Mouse (Mus musculus) kidney, adult 2 months (tissue): ENCODE data around the gene Phf3. TPM values are rescaled to one million over a fixed set of nuclear protein-coding genes. Genes with fewer than 3 reads are reported as not detected.

Experiments
- DNase-seq: peaks from one replicate; pipeline ENCODE4 v3.0.0; 2021
- H3K27ac ChIP-seq: fragments of 200-500 bp; 2 replicates; pipeline ENCODE4 v1.5.1; 2012; ENCODE audit warnings: low read depth, low read length, control low read depth, inconsistent platforms; ENCODE audit not compliant: insufficient read depth
- H3K27me3 ChIP-seq: fragments of 200-500 bp; replicated peaks from 2 replicates; pipeline ENCODE4 v1.6.1; 2012; ENCODE audit warnings: mild to moderate bottlenecking, moderate library complexity, low read length, inconsistent platforms; ENCODE audit not compliant: control insufficient read depth, insufficient read depth
- H3K36me3 ChIP-seq: fragments of 200-500 bp; 2 replicates; pipeline ENCODE4 v1.6.1; 2012; ENCODE audit warnings: mild to moderate bottlenecking, moderate library complexity, low read length, inconsistent platforms; ENCODE audit not compliant: control insufficient read depth, insufficient read depth
- H3K4me1 ChIP-seq: fragments of 200-500 bp; 2 replicates; pipeline ENCODE4 v1.6.1; 2011; ENCODE audit warnings: low read length; ENCODE audit not compliant: control insufficient read depth, insufficient read depth
- H3K4me3 ChIP-seq: fragments of 200-500 bp; 2 replicates; pipeline ENCODE4 v1.5.1; 2011; ENCODE audit warnings: mild to moderate bottlenecking, low read depth, low read length, control low read depth; ENCODE audit not compliant: insufficient read depth
- CTCF ChIP-seq: fragments of 200-500 bp; conservative IDR thresholded peaks from 2 replicates; pipeline ENCODE4 v1.5.1; 2011; ENCODE audit warnings: low read depth, mild to moderate bottlenecking, control low read depth, low read length, moderate library complexity, mixed read lengths; ENCODE audit not compliant: insufficient read depth, insufficient read length
- POLR2A ChIP-seq: fragments of 200-500 bp; IDR thresholded peaks from one replicate; pipeline ENCODE4 v1.6.1; 2011; ENCODE audit warnings: low read depth, low read length, control low read depth
- WGBS: fragments of 180-500 bp; shearing (Covaris S2); methylation state at CpG from one replicate; pipeline ENCODE4 v1.1.7; 2018; 5-methylcytosine and 5-hydroxymethylcytosine counted together
- polyA plus RNA-seq: library from polyadenylated mRNA; depleted of rRNA; stranded (reverse); fragments of >200 nt; gene quantifications from 2 replicates; pipeline ENCODE4 v1.2.3, GENCODE M21; 2012

Gene Phf3
- polyA plus RNA-seq, 1 experiment, result 18.7 TPM

DNA sequence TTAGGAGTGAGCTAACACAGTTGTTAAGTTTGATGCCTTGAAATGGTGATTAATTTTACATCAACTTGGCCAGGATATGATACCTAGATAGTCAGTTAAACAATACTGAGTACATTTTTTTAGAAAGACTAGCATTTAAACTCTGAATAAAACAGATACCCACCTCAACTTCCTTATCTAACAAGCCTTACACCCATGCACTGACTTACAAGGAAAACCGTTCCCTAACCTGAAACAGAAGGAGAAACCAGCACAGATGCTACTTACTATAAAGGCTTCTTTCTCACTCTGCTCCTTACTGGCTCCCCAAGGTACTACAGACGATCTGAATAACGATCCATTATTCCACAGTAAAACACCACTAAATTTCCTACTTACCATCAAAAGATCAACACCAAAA, 21.2 kb downstream of the Phf3 start:
- peaks cover 7% of the 10 kb centered on the region for H3K4me1 ChIP-seq
- H3K27me3 ChIP-seq, result no peaks in the 10 kb centered on the region
- H3K27ac ChIP-seq, result no peak overlapping the region
- H3K36me3 ChIP-seq, result no peaks in the 10 kb centered on the region
- 88% methylated on average over 3 of the region's 3 CpGs for WGBS
- DNase-seq, result no peak
- TF ChIP-seq CTCF, result no peak
- TF ChIP-seq POLR2A, result no peak
- no peak overlapping the region for H3K4me3 ChIP-seq

- Histone ChIP-seq H3K4me1 (peaks cover 13% of the 10 kb centered on the region), H3K36me3 (no peaks in the 10 kb centered on the region), H3K27ac (no peak overlapping the region), H3K4me3 (no peak overlapping the region), H3K27me3 (no peaks in the 10 kb centered on the region)
- 90% methylated on average over 3 of the region's 3 CpGs for WGBS
- TF ChIP-seq CTCF (no peak), POLR2A (no peak)
- DNase-seq, result no peak
These were observed 21.8 kb downstream of the Phf3 start for GRCm38 (mm10) chr1:30851920-30852319.

DNA sequence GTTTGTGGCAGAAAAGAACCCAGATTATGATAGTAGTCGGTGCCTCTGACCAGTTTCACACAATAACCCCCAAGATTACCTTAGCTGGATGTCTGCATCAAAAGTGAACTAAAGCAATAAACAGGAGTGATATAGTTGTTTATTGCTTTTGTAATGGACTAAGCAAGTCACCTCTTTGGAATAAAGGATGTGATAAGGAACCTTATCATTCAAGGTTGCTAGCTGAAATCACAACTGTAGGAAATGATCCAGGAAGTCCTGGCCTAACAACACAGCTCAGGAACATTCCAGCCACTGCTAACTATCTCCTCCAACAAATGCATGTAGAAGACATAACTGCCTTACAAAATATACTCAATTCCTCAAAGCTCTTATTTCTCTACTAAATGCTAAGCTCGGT, 22.8 kb downstream of the Phf3 start:
- peaks cover 13% of the 10 kb centered on the region for H3K4me1 ChIP-seq
- H3K27me3 ChIP-seq, result no peaks in the 10 kb centered on the region
- H3K36me3 ChIP-seq, result no peaks in the 10 kb centered on the region
- H3K4me3 ChIP-seq, result no peak overlapping the region
- DNase-seq, result no peak
- H3K27ac ChIP-seq, result no peak overlapping the region
- TF ChIP-seq POLR2A (no peak), CTCF (no peak)
- WGBS, result 82% methylated on average over 2 of the region's 2 CpGs

DNA sequence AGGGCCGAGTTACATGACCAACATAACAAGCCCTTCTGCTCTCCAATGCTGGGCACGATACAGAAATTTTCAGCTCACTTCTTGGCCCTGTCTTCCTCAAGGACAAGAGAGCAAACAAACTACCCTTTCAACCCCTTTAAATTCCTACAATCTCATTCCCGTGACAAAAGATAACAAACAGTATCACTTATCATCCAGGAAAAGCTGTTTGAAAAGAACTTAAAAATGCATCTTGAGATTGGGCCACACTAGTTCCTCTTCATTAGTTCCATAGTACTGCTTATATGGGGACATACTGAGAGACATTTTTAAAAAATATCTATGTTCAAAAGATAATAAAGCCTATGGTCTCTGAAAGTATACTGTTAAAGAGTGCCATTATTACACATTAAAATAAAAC, 23.8 kb downstream of the Phf3 start:
- Histone ChIP-seq H3K27me3 (no peaks in the 10 kb centered on the region), H3K4me1 (peaks cover 13% of the 10 kb centered on the region), H3K36me3 (no peaks in the 10 kb centered on the region), H3K27ac (no peak overlapping the region), H3K4me3 (no peak overlapping the region)
- DNase-seq, result no peak
- TF ChIP-seq CTCF (no peak), POLR2A (no peak)
- 62% methylated on average over 3 of the region's 3 CpGs for WGBS

DNA sequence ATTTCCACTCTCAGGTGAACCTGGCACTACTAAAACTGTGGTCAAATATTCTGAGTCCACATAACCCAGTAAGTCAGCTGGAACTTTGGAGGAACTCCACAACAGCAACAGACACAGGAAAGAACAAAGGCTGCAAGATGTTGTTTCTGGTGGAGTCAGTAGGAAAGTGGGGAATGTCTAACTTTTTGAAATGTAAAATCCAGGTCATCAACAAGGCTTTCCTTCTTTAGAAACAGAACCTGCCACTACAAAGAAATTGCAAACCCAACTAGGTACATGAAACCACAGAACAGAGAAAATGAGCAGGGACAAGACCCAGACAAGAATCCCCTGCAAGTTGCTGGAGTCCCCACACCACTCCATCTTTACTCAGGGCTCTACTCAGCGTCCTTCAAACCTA, 26.0 kb downstream of the Phf3 start:
- no peak overlapping the region; the same call in 1 of the 2 replicates for H3K27ac ChIP-seq
- TF ChIP-seq POLR2A, result no peak
- no peak for TF ChIP-seq CTCF
- WGBS, result 43% methylated on average over 1 of the region's 1 CpGs
- no peaks in the 10 kb centered on the region for H3K27me3 ChIP-seq
- H3K36me3 ChIP-seq, result no peaks in the 10 kb centered on the region
- peaks cover 15% of the 10 kb centered on the region for H3K4me1 ChIP-seq
- no peak for DNase-seq
- no peak overlapping the region for H3K4me3 ChIP-seq

DNA sequence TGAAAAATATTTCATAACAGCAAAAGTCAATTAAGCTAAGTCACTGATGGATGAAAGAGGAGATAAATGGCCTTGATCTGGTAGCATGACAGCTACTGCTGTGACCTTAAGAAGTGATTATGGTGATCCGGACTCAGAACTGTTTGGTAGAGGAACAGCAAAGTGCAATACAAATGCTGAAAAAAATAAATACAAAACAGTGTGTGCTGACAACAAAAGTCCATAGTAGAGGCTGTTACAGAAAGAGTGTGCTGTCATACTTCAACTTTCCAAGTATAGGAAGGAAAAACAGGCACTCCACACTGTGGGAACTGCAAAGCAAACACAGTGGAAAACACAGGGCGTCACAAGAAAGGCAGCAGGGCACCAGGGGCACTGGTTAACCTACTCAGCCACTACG, 34.1 kb downstream of the Phf3 start:
- WGBS, result 67% methylated on average over 3 of the region's 3 CpGs
- TF ChIP-seq CTCF (no peak), POLR2A (no peak)
- H3K27ac ChIP-seq, result no peak overlapping the region

GRCm38 (mm10) chr1:30835512-30835911, 38.2 kb downstream of the Phf3 start:
- no peak for DNase-seq
- Histone ChIP-seq H3K27me3 (no peaks in the 10 kb centered on the region), H3K4me3 (no peak overlapping the region), H3K27ac (no peak overlapping the region), H3K4me1 (no peaks in the 10 kb centered on the region), H3K36me3 (0 out of 2 replicates have a peak, but pooled peaks cover 2% of the 10 kb centered on the region)
- 93% methylated on average over 6 of the region's 6 CpGs for WGBS
- TF ChIP-seq CTCF (no peak), POLR2A (no peak)

More for the DNA sequence above, 34.1 kb downstream of the Phf3 start:
- Histone ChIP-seq H3K4me1 (0 out of 2 replicates have a peak, but pooled peaks cover 2% of the 10 kb centered on the region), H3K27me3 (no peaks in the 10 kb centered on the region), H3K4me3 (no peak overlapping the region), H3K36me3 (no peaks in the 10 kb centered on the region)
- DNase-seq, result no peak
